Mouse (Mus musculus) CH12.LX (cell line): ENCODE measurements around the gene Heatr5a. TPM values are rescaled to one million over a fixed set of nuclear protein-coding genes. Genes with fewer than 3 reads are reported as not detected.

ENCODE experiments used
- DNase-seq: peaks from one replicate; pipeline ENCODE4 v3.0.0-alpha.2; 2013; ENCODE audit errors: extremely low read depth
- H3K27ac ChIP-seq: 2 replicates; pipeline ENCODE4 v1.5.1; 2012; ENCODE audit warnings: low read depth, mild to moderate bottlenecking, control low read depth, moderate library complexity; ENCODE audit not compliant: insufficient read depth
- H3K27me3 ChIP-seq: replicated peaks from 2 replicates; pipeline ENCODE3; 2012; ENCODE audit warnings: inconsistent platforms
- H3K36me3 ChIP-seq, 2 experiments: replicated peaks in 1 of 2; 2 replicates each; pipeline versions ENCODE3 to v1.6.1; 2012; ENCODE audit warnings: inconsistent platforms in 1 of 2, low read length in 1 of 2, mild to moderate bottlenecking in 1 of 2, mixed read lengths in 1 of 2, moderate library complexity in 1 of 2; ENCODE audit not compliant: control insufficient read depth in 1 of 2, insufficient read depth in 1 of 2
- H3K4me1 ChIP-seq, 2 experiments: 2 replicates each; pipeline ENCODE4 v1.6.1; 2012; ENCODE audit warnings: inconsistent platforms in 1 of 2, moderate library complexity in 1 of 2; ENCODE audit not compliant: insufficient read depth in 2 of 2, control insufficient read depth in 1 of 2
- H3K4me2 ChIP-seq: 2 replicates; pipeline ENCODE4 v1.6.1; 2012; ENCODE audit warnings: low read depth, mild to moderate bottlenecking, control low read depth; ENCODE audit not compliant: poor library complexity, insufficient read depth, severe bottlenecking
- H3K4me3 ChIP-seq, 3 experiments: fragments of 150-350 bp in 1 of 3; sonication (generic) in 1 of 3; replicated peaks in 1 of 3; 2 replicates each; pipeline versions ENCODE3 to v1.5.1; 2011 to 2012; ENCODE audit warnings: low read depth in 2 of 3, low read length in 2 of 3, mild to moderate bottlenecking in 2 of 3, moderate library complexity in 2 of 3, control low read depth in 1 of 3, improper control_type of control experiment in 1 of 3, inconsistent platforms in 1 of 3, mixed read lengths in 1 of 3; ENCODE audit not compliant: poor library complexity in 1 of 3
- H3K79me2 ChIP-seq: replicated peaks from 2 replicates; pipeline ENCODE4 v1.6.1; 2012; ENCODE audit warnings: mild to moderate bottlenecking, moderate library complexity; ENCODE audit not compliant: control insufficient read depth, poor library complexity, insufficient read depth, severe bottlenecking; ENCODE audit errors: extremely low read depth
- H3K9ac ChIP-seq: 2 replicates; pipeline ENCODE4 v1.6.1; 2012; ENCODE audit warnings: low read depth, mild to moderate bottlenecking, control low read depth, moderate library complexity; ENCODE audit not compliant: insufficient read depth
- H3K9me3 ChIP-seq: replicated peaks from 2 replicates; pipeline ENCODE3; 2012; ENCODE audit warnings: low read length, inconsistent platforms, mixed read lengths
- BHLHE40 ChIP-seq: IDR thresholded peaks from 2 replicates; pipeline ENCODE4 v1.6.1; 2011; ENCODE audit warnings: mild to moderate bottlenecking, low read depth, low read length, improper control_type of control experiment
- CHD1 ChIP-seq: IDR thresholded peaks from 2 replicates; pipeline ENCODE4 v1.6.1; 2012; ENCODE audit warnings: low read depth, low read length, improper control_type of control experiment, inconsistent platforms
- CTCF ChIP-seq, 2 experiments: IDR thresholded peaks in 1 of 2; conservative IDR thresholded peaks in 1 of 2; 2 replicates each; pipeline ENCODE4 v1.5.1; 2011 to 2012; ENCODE audit warnings: low read depth in 2 of 2, low read length in 2 of 2, improper control_type of control experiment in 1 of 2, inconsistent platforms in 1 of 2, mild to moderate bottlenecking in 1 of 2, moderate library complexity in 1 of 2
- EP300 ChIP-seq: IDR thresholded peaks from 2 replicates; pipeline ENCODE4 v1.6.1; 2011; ENCODE audit warnings: low read length, improper control_type of control experiment
- ETS1 ChIP-seq: conservative IDR thresholded peaks from 2 replicates; pipeline ENCODE4 v1.6.1; 2012; ENCODE audit warnings: low read depth, mild to moderate bottlenecking, inconsistent platforms, low read length, improper control_type of control experiment, moderate library complexity
- GABPA ChIP-seq: IDR thresholded peaks from 2 replicates; pipeline ENCODE4 v1.6.1; 2012; ENCODE audit warnings: low read depth, low read length, improper control_type of control experiment, inconsistent platforms; ENCODE audit not compliant: insufficient replicate concordance
- JUND ChIP-seq: conservative IDR thresholded peaks from 2 replicates; pipeline ENCODE4 v1.6.1; 2011; ENCODE audit warnings: low read depth, low read length, improper control_type of control experiment
- KAT2A ChIP-seq: IDR thresholded peaks from 2 replicates; pipeline ENCODE4 v1.6.1; 2012; ENCODE audit warnings: low read length, improper control_type of control experiment, inconsistent platforms; ENCODE audit not compliant: insufficient replicate concordance
- MAFK ChIP-seq: IDR thresholded peaks from 2 replicates; pipeline ENCODE4 v1.6.1; 2011; ENCODE audit warnings: low read length, improper control_type of control experiment; ENCODE audit not compliant: insufficient replicate concordance
- NRF1 ChIP-seq: IDR thresholded peaks from 2 replicates; pipeline ENCODE4 v1.6.1; 2014; ENCODE audit warnings: low read depth, mild to moderate bottlenecking, inconsistent platforms, low read length, improper control_type of control experiment, moderate library complexity
- POLR2AphosphoS2 ChIP-seq: IDR thresholded peaks from 2 replicates; pipeline ENCODE4 v1.6.1; 2011; ENCODE audit warnings: low read depth, low read length, improper control_type of control experiment
- RAD21 ChIP-seq: IDR thresholded peaks from 2 replicates; pipeline ENCODE4 v1.6.1; 2011; ENCODE audit warnings: low read depth, mild to moderate bottlenecking, low read length, improper control_type of control experiment, moderate library complexity
- SMC3 ChIP-seq: IDR thresholded peaks from 2 replicates; pipeline ENCODE4 v1.6.1; 2011; ENCODE audit warnings: low read depth, low read length, improper control_type of control experiment
- TBP ChIP-seq: conservative IDR thresholded peaks from 2 replicates; pipeline ENCODE4 v1.6.1; 2011; ENCODE audit warnings: low read depth, low read length, improper control_type of control experiment
- TCF12 ChIP-seq: IDR thresholded peaks from 2 replicates; pipeline ENCODE4 v1.6.1; 2014; ENCODE audit warnings: low read depth, mild to moderate bottlenecking, inconsistent platforms, low read length, improper control_type of control experiment
- UBTF ChIP-seq: IDR thresholded peaks from 2 replicates; pipeline ENCODE4 v1.6.1; 2012; ENCODE audit warnings: low read depth, mild to moderate bottlenecking, inconsistent platforms, low read length, improper control_type of control experiment, moderate library complexity
- USF2 ChIP-seq: conservative IDR thresholded peaks from 2 replicates; pipeline ENCODE4 v1.6.1; 2011; ENCODE audit warnings: low read depth, low read length, improper control_type of control experiment
- ZNF384 ChIP-seq: IDR thresholded peaks from 2 replicates; pipeline ENCODE4 v1.6.1; 2012; ENCODE audit warnings: low read depth, low read length, improper control_type of control experiment, inconsistent platforms
- dilution Hi-C: fragments of 300-500 bp; cut with MboI; formaldehyde crosslinking; loops from 2 replicates; pipeline ENCODE4 v1.14.3; 2020; ENCODE audit warnings: low sequenced_read_pairs; ENCODE audit not compliant: extremely low pct_unique_long_range_greater_than_20kb, extremely low pct_ligation_motif_present
- in situ Hi-C: fragments of 300-500 bp; cut with MboI; formaldehyde crosslinking; loops from 3 replicates; pipeline ENCODE4 v1.14.3; 2019; ENCODE audit warnings: low sequenced_read_pairs, low pct_ligation_motif_present, low pct_unique_long_range_greater_than_20kb, mixed read lengths
- polyA plus RNA-seq: library from polyadenylated mRNA; unstranded; fragments of >175 nt; gene quantifications from 2 replicates; pipeline ENCODE4 v1.2.1, GENCODE M21; 2012; ENCODE audit warnings: low read depth; ENCODE audit not compliant: insufficient read length
- total RNA-seq, 2 experiments: library from RNA; depleted of rRNA; stranded (reverse); fragments of 300-350 nt in 1 of 2; fragments of >200 nt in 1 of 2; gene quantifications; 2 replicates each; pipeline ENCODE4 v1.2.3; 2012 to 2014

Gene Heatr5a
- total and polyA plus RNA-seq, 3 experiments = 5.4 to 7.3 (median 6.4) TPM

DNA sequence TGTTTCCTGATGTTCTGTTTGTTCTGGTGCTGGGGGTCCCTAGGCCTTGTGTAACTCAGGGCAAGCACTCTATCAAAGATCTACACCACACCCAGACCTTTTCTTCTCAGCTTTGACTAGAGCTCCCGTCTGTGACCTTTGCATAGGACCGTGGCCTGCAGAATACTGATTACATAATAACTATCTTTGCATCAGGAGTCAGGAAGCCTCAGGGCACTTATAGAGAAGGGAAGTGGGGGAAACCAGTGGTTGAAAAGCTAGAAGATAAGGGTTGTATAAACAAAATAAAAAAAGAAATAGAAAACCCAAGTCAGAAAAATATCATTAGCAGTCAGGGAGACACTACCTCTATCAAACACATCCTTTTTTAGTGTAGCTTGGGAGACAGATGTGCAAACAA is 121.2 kb downstream of the Heatr5a start:
- in situ Hi-C loops (no loop called here), dilution Hi-C loops (no loop called here)
- H3K36me3 ChIP-seq = no peaks in the 10 kb centered on the region
- no peaks in the 10 kb centered on the region for H3K27me3 ChIP-seq
- no peak overlapping the region for H3K4me3 ChIP-seq
- DNase-seq = no peak
- no peak for TF ChIP-seq TCF12
- no peak for TF ChIP-seq KAT2A
- no peak for TF ChIP-seq ZNF384
- no peak for TF ChIP-seq UBTF
- TF ChIP-seq CHD1 = no peak
- TF ChIP-seq POLR2AphosphoS2 = no peak
- TF ChIP-seq CTCF (conservative IDR thresholded peaks at IDR 0.05 in 1 of 2, IDR thresholded peaks at IDR 0.05 in 1 of 2; ENCODE audit: low read depth in 2 of 2, low read length in 2 of 2) = no peak
- TF ChIP-seq ETS1 = no peak
- TF ChIP-seq TBP = no peak
- no peak for TF ChIP-seq GABPA
- no peak for TF ChIP-seq EP300
- no peak for TF ChIP-seq JUND
- TF ChIP-seq BHLHE40 = no peak
- TF ChIP-seq SMC3 = no peak
- no peak for TF ChIP-seq NRF1
- no peaks in the 10 kb centered on the region for H3K9me3 ChIP-seq
- H3K4me1 ChIP-seq = peaks cover 0 to 3% of the 10 kb centered on the region in 2 experiments; a peak in 2 of 4 replicates
- H3K79me2 ChIP-seq = no peaks in the 10 kb centered on the region
- H3K27ac ChIP-seq = no peak overlapping the region
- H3K4me2 ChIP-seq = no peak overlapping the region
- H3K9ac ChIP-seq = no peak overlapping the region

DNA sequence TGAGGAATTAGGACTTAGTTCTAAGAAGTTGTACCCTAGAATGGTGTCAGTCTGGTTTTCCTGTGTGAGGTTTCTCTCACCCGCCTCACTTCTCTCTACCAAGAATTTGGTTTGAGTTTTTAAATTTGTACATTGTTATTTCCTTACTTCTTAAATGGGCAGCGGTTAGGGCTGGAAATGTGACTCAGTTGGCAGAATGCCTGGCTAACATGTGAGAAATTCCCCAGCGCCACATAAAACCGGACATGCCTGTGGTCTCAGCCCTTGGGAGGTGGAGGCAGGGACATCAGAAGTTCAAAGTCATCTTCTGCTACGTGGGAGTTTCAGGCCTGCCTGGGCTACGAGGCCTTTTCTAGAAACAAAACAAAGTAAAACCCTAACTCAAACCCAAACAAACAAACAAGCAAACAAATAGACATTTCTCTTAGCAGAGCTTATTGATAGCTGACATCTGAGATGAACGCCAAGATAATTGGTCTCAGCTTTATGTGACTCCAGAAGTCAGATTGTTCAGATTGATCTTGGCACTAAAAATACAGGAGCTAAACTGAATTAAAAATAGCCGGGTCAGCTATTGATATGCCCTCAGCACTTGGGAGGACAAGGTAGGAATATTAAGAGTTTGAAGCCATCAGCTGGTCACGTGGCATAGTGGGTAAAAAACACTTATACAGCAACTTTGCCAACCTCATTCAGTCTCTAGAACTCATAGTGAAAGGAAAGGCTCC is 123.0 kb downstream of the Heatr5a start:
- no peak for TF ChIP-seq SMC3
- TF ChIP-seq MAFK = no peak
- TF ChIP-seq CTCF (conservative IDR thresholded peaks at IDR 0.05 in 1 of 2, IDR thresholded peaks at IDR 0.05 in 1 of 2; ENCODE audit: low read depth in 2 of 2, low read length in 2 of 2) = no peak
- no peak for TF ChIP-seq USF2
- no peak for TF ChIP-seq CHD1
- TF ChIP-seq UBTF = no peak
- TF ChIP-seq RAD21 = no peak
- TF ChIP-seq ETS1 = no peak
- TF ChIP-seq, all 38 proteins: peak for 0
- dilution Hi-C loops = no loop called here

More for the DNA sequence above, 123.0 kb downstream of the Heatr5a start:
- no peak overlapping the region for H3K4me2 ChIP-seq
- no peak for DNase-seq
- H3K9me3 ChIP-seq = no peaks in the 10 kb centered on the region
- H3K27ac ChIP-seq = no peak overlapping the region
- H3K4me3 ChIP-seq = no peak overlapping the region
- in situ Hi-C loops = no loop called here
- H3K4me1 ChIP-seq = peaks cover 5 to 13% of the 10 kb centered on the region in 2 experiments; a peak in 2 of 4 replicates
- no peaks in the 10 kb centered on the region for H3K36me3 ChIP-seq
- no peaks in the 10 kb centered on the region for H3K27me3 ChIP-seq
- no peaks in the 10 kb centered on the region for H3K79me2 ChIP-seq
- no peak overlapping the region for H3K9ac ChIP-seq
